Mouse (Mus musculus): ENCODE measurements around the gene Itgad.

Itgad gene

GRCm38 (mm10) chr7:128242331-128242730, 88.2 kb downstream of the Itgad start:
- DNase-seq (ENCODE audit: extremely low read depth, low read depth, low spot score): no peak

GRCm38 (mm10) chr7:128243921-128244320, 89.7 kb downstream of the Itgad start:
- DNase-seq (ENCODE audit: extremely low read depth, low read depth, low spot score): no peak

GRCm38 (mm10) chr7:128244410-128245025, 90.3 kb downstream of the Itgad start:
- DNase-seq (ENCODE audit: extremely low read depth, low read depth, low spot score): no peak

- no peak for DNase-seq (ENCODE audit: extremely low read depth, low read depth, low spot score)
These were observed 91.4 kb downstream of the Itgad start for GRCm38 (mm10) chr7:128245547-128245946.

- no peak for DNase-seq (ENCODE audit: extremely low read depth, low read depth, low spot score)
These were observed 92.6 kb downstream of the Itgad start, which contains the start of gene Tgfb1i1 for GRCm38 (mm10) chr7:128246496-128247391. TSS of gene Tgfb1i1 (plus strand) at chr7:128246812.

GRCm38 (mm10) chr7:128247443-128247842, 93.3 kb downstream of the Itgad start:
- no peak for DNase-seq (ENCODE audit: extremely low read depth, low read depth, low spot score)

- DNase-seq (ENCODE audit: extremely low read depth, low read depth, low spot score): no peak
These were observed 94.2 kb downstream of the Itgad start for GRCm38 (mm10) chr7:128248081-128249042.

- DNase-seq (ENCODE audit: extremely low read depth, low read depth, low spot score): no peak
These were observed 95.8 kb downstream of the Itgad start for GRCm38 (mm10) chr7:128249998-128250397.

GRCm38 (mm10) chr7:128251946-128252345, 97.8 kb downstream of the Itgad start:
- no peak for DNase-seq (ENCODE audit: extremely low read depth, low read depth, low spot score)

- DNase-seq (ENCODE audit: extremely low read depth, low read depth, low spot score): no peak
These were observed 98.4 kb downstream of the Itgad start for GRCm38 (mm10) chr7:128252609-128253008.

GRCm38 (mm10) chr7:128254978-128255377, 100.8 kb downstream of the Itgad start:
- DNase-seq (ENCODE audit: extremely low read depth, low read depth, low spot score): no peak

GRCm38 (mm10) chr7:128255757-128256156, 101.6 kb downstream of the Itgad start:
- DNase-seq (ENCODE audit: extremely low read depth, low read depth, low spot score): no peak

- DNase-seq (ENCODE audit: extremely low read depth, low read depth, low spot score): no peak
These were observed 102.7 kb downstream of the Itgad start for GRCm38 (mm10) chr7:128256783-128257334.

- DNase-seq (ENCODE audit: extremely low read depth, low read depth, low spot score): no peak
These were observed 111.2 kb downstream of the Itgad start, which contains the start of gene Slc5a2 for GRCm38 (mm10) chr7:128265411-128265810. TSS of gene Slc5a2 (plus strand) at chr7:128265657.

- no peak for DNase-seq (ENCODE audit: extremely low read depth, low read depth, low spot score)
These were observed 111.9 kb downstream of the Itgad start for GRCm38 (mm10) chr7:128266056-128266455.

GRCm38 (mm10) chr7:128267391-128267790, 113.2 kb downstream of the Itgad start:
- no peak for DNase-seq (ENCODE audit: extremely low read depth, low read depth, low spot score)

GRCm38 (mm10) chr7:128267813-128268212, 113.6 kb downstream of the Itgad start:
- no peak for DNase-seq (ENCODE audit: extremely low read depth, low read depth, low spot score)

- no peak for DNase-seq (ENCODE audit: extremely low read depth, low read depth, low spot score)
These were observed 116.3 kb downstream of the Itgad start for GRCm38 (mm10) chr7:128270431-128270850.

GRCm38 (mm10) chr7:128271496-128271895, 117.3 kb downstream of the Itgad start:
- DNase-seq (ENCODE audit: extremely low read depth, low read depth, low spot score): no peak

Measured in fat pad, adult 2 months (tissue).